Mouse (Mus musculus) heart, adult 2 months (tissue): ENCODE data around the gene 2610001J05Rik. TPM values are rescaled to one million over a fixed set of nuclear protein-coding genes. Genes with fewer than 3 reads are reported as not detected.

Experiments
- DNase-seq, 2 experiments: peaks; one replicate each; pipeline ENCODE4 v3.0.0; 2021
- H3K27ac ChIP-seq: fragments of 200-600 bp; 2 replicates; pipeline ENCODE4 v1.8.1; 2022
- H3K27me3 ChIP-seq: fragments of 200-500 bp; 2 replicates; pipeline ENCODE4 v1.6.1; 2012; ENCODE audit warnings: mild to moderate bottlenecking, low read length, inconsistent platforms, mixed read lengths; ENCODE audit not compliant: control insufficient read depth, insufficient read depth
- H3K36me3 ChIP-seq: fragments of 200-500 bp; 2 replicates; pipeline ENCODE4 v1.6.1; 2012; ENCODE audit warnings: low read length, inconsistent platforms; ENCODE audit not compliant: control insufficient read depth, insufficient read depth
- H3K4me1 ChIP-seq: fragments of 200-500 bp; 2 replicates; pipeline ENCODE4 v1.6.1; 2011; ENCODE audit warnings: low read length; ENCODE audit not compliant: control insufficient read depth, insufficient read depth
- H3K4me3 ChIP-seq: fragments of 200-600 bp; 2 replicates; pipeline ENCODE4 v1.8.1; 2022
- H3K79me2 ChIP-seq: fragments of 200-500 bp; replicated peaks from 2 replicates; pipeline ENCODE4 v1.6.1; 2012; ENCODE audit warnings: mild to moderate bottlenecking, inconsistent platforms, low read length, moderate library complexity, mixed read lengths; ENCODE audit not compliant: control insufficient read depth, insufficient read depth
- H3K9ac ChIP-seq: fragments of 200-500 bp; 2 replicates; pipeline ENCODE4 v1.6.1; 2012; ENCODE audit warnings: low read depth, mild to moderate bottlenecking, control low read depth, inconsistent platforms, low read length, mixed read lengths
- CTCF ChIP-seq: fragments of 200-600 bp; IDR thresholded peaks from 2 replicates; pipeline ENCODE4 v1.8.1; 2022; ENCODE audit warnings: antibody characterized with exemption, mild to moderate bottlenecking, moderate library complexity
- EP300 ChIP-seq: fragments of 200-500 bp; IDR thresholded peaks from 2 replicates; pipeline ENCODE4 v1.6.1; 2011; ENCODE audit warnings: low read depth, low read length, control low read depth; ENCODE audit not compliant: insufficient read depth
- POLR2A ChIP-seq: fragments of 200-500 bp; IDR thresholded peaks from 2 replicates; pipeline ENCODE4 v1.6.1; 2011; ENCODE audit warnings: mild to moderate bottlenecking, low read depth, low read length, control low read depth; ENCODE audit not compliant: insufficient read depth
- WGBS: fragments of 180-500 bp; shearing (Covaris S2); methylation state at CpG from one replicate; pipeline ENCODE4 v1.1.7; 2018; 5-methylcytosine and 5-hydroxymethylcytosine counted together
- intact Hi-C: fragments of 180-260 bp; cut with DNase I; formaldehyde crosslinking; loops from one replicate; pipeline ENCODE4 v1.15.1; 2025
- polyA plus RNA-seq: library from polyadenylated mRNA; depleted of rRNA; stranded (reverse); fragments of >200 nt; gene quantifications from 2 replicates; pipeline ENCODE4 v1.2.3, GENCODE M21; 2012; rRNA removed
- total RNA-seq, 2 experiments: library from RNA; stranded (reverse); gene quantifications; 2 replicates each; pipeline ENCODE4 v1.2.3; 2021

2610001J05Rik gene
- total and polyA plus RNA-seq, 3 experiments, result 36.5 to 45.9 (median 40.5) TPM

GRCm38 (mm10) chr6:13836967-13837570 is 34.2 kb downstream of the 2610001J05Rik start:
- WGBS, result 65% methylated on average over 3 of the region's 3 CpGs
- H3K36me3 ChIP-seq, result no peaks in the 10 kb centered on the region
- TF ChIP-seq EP300, result no peak
- TF ChIP-seq POLR2A, result no peak
- TF ChIP-seq CTCF, result no peak
- no peak overlapping the region for H3K27ac ChIP-seq
- no peak overlapping the region for H3K4me3 ChIP-seq
- H3K27me3 ChIP-seq, result no peaks in the 10 kb centered on the region
- intact Hi-C loops, result no loop called here
- H3K9ac ChIP-seq, result no peak overlapping the region
- no peaks in the 10 kb centered on the region for H3K79me2 ChIP-seq
- no peak for DNase-seq
- no peaks in the 10 kb centered on the region; the same call in 1 of the 2 replicates for H3K4me1 ChIP-seq

- WGBS, result 74% methylated on average over 17 of the region's 17 CpGs
- intact Hi-C loops, result no loop called here
- no peaks in the 10 kb centered on the region for H3K27me3 ChIP-seq
These were observed 35.3 kb downstream of the 2610001J05Rik start for GRCm38 (mm10) chr6:13835720-13836665.

DNA sequence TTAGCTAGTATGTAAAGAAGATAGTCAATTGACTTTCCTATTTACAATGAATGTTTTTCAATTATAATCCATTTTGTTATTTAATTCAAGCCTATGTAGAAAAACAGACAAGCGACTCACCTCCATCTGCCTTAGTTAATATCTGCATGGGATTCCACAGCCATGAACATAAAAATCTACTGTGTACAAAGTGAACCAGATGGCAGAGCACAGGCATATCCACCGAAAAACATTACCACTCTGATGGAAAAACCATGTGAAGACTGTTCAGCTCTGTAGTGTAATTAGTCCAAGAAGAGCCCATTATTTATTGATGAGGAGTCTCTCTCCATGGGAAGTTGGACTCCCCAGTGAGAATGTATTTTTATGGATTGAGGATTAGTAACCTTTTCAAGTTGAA is 38.5 kb downstream of the 2610001J05Rik start:
- H3K27me3 ChIP-seq, result no peaks in the 10 kb centered on the region
- H3K4me1 ChIP-seq, result no peaks in the 10 kb centered on the region; the same call in 1 of the 2 replicates
- H3K27ac ChIP-seq, result no peak overlapping the region
- WGBS, result 80% methylated on average over 2 of the region's 2 CpGs
- TF ChIP-seq CTCF (no peak), EP300 (no peak), POLR2A (no peak)
- H3K9ac ChIP-seq, result no peak overlapping the region
- H3K4me3 ChIP-seq, result no peak overlapping the region
- no peak for DNase-seq
- no peaks in the 10 kb centered on the region for H3K79me2 ChIP-seq
- intact Hi-C loops, result no loop called here
- H3K36me3 ChIP-seq, result no peaks in the 10 kb centered on the region

More at GRCm38 (mm10) chr6:13835720-13836665, 35.3 kb downstream of the 2610001J05Rik start:
- H3K36me3 ChIP-seq, result no peaks in the 10 kb centered on the region
- no peak overlapping the region for H3K4me3 ChIP-seq
- TF ChIP-seq POLR2A, result no peak
- TF ChIP-seq EP300, result no peak
- TF ChIP-seq CTCF, result no peak
- H3K79me2 ChIP-seq, result no peaks in the 10 kb centered on the region
- no peak overlapping the region for H3K9ac ChIP-seq
- no peak overlapping the region for H3K27ac ChIP-seq
- H3K4me1 ChIP-seq, result no peaks in the 10 kb centered on the region; the same call in 1 of the 2 replicates
- no peak for DNase-seq

- Histone ChIP-seq H3K27ac (no peak overlapping the region), H3K4me3 (no peak overlapping the region), H3K9ac (no peak overlapping the region), H3K36me3 (no peaks in the 10 kb centered on the region), H3K4me1 (no peaks in the 10 kb centered on the region), H3K27me3 (no peaks in the 10 kb centered on the region), H3K79me2 (no peaks in the 10 kb centered on the region)
- intact Hi-C loops, result no loop called here
- DNase-seq, result no peak
- TF ChIP-seq CTCF, result no peak
- no peak for TF ChIP-seq EP300
- TF ChIP-seq POLR2A, result no peak
- WGBS, result 77% methylated on average over 1 of the region's 1 CpGs
These were observed 42.4 kb downstream of the 2610001J05Rik start for GRCm38 (mm10) chr6:13828877-13829276.

Other genes with a start within 250 kb of the 2610001J05Rik start
- 10 to 100 TPM in 1 of 2 experiments, 1 to 10 TPM in 1; 9.0 to 11.5 TPM for gene Bmt2, start 193.6 kb downstream of the 2610001J05Rik start, total RNA-seq
- 2.3 and 5.2 TPM in 2 replicates for gene Bmt2, start 193.6 kb downstream of the 2610001J05Rik start, polyA plus RNA-seq
- under 1 TPM; 0.11 to 0.18 TPM for gene Gpr85, start 31.6 kb downstream of the 2610001J05Rik start, total RNA-seq
- gene Gpr85, start 31.6 kb downstream of the 2610001J05Rik start, polyA plus RNA-seq, result 0.18 and 0.41 TPM in 2 replicates